Mouse (Mus musculus) forebrain, embryonic 10.5 days (tissue): ENCODE data around the gene Nucb1. TPM values are rescaled to one million over a fixed set of nuclear protein-coding genes. Genes with fewer than 3 reads are reported as not detected.
"Not testable (repeated sequence)": the region's sequence is repeated elsewhere in the genome, so short reads cannot be mapped to it uniquely, and the experiment has no call there.

Source experiments
- DNase-seq: peaks from one replicate; pipeline ENCODE4 v3.0.0-alpha.2; 2017; ENCODE audit warnings: low spot score; ENCODE audit errors: extremely low spot score
- H3K27ac ChIP-seq: fragments of 300-500 bp; sonication (generic); 2 replicates; pipeline ENCODE4 v1.5.1; 2016; ENCODE audit warnings: mild to moderate bottlenecking
- H3K27me3 ChIP-seq: fragments of 300-500 bp; sonication (generic); 2 replicates; pipeline ENCODE4 v1.6.1; 2016; ENCODE audit warnings: mild to moderate bottlenecking; ENCODE audit not compliant: poor library complexity, severe bottlenecking
- H3K36me3 ChIP-seq: fragments of 300-500 bp; sonication (generic); replicated peaks from 2 replicates; pipeline ENCODE4 v1.6.1; 2016; ENCODE audit warnings: mild to moderate bottlenecking, moderate library complexity
- H3K4me1 ChIP-seq: fragments of 300-500 bp; sonication (generic); 2 replicates; pipeline ENCODE4 v1.6.1; 2016
- H3K4me3 ChIP-seq: fragments of 300-500 bp; sonication (generic); 2 replicates; pipeline ENCODE4 v1.5.1; 2016; ENCODE audit warnings: mild to moderate bottlenecking, moderate library complexity
- H3K9me3 ChIP-seq: fragments of 300-500 bp; sonication (generic); 2 replicates; pipeline ENCODE4 v1.6.1; 2016; ENCODE audit warnings: mild to moderate bottlenecking, moderate library complexity
- WGBS: fragments of 180-500 bp; shearing (Covaris S2); methylation state at CpG from one replicate; pipeline ENCODE4 v1.1.7; 2016; 5-methylcytosine and 5-hydroxymethylcytosine counted together
- polyA plus RNA-seq: library from polyadenylated mRNA; unstranded; fragments of >200 nt; fragmentation: Nextera tagmentation; extraction: Ambion mirVana; gene quantifications from 2 replicates; pipeline ENCODE4 v1.2.1, GENCODE M21; 2016

Nucb1 gene
- polyA plus RNA-seq, 1 experiment from 2014 or later = 99.3 TPM

- Histone ChIP-seq H3K4me3 (peak overlapping the region; percentile 63), H3K36me3 (peaks cover 20% of the 10 kb centered on the region), H3K4me1 (peaks cover 47% of the 10 kb centered on the region), H3K9me3 (no peaks in the 10 kb centered on the region), H3K27ac (peak overlapping the region; percentile 91), H3K27me3 (no peaks in the 10 kb centered on the region)
- no peak for DNase-seq
- WGBS = 61% methylated on average over 16 of the region's 16 CpGs
Measured at GRCm38 (mm10) chr7:45522194-45522752, 12.1 kb upstream of the Nucb1 start.

DNA sequence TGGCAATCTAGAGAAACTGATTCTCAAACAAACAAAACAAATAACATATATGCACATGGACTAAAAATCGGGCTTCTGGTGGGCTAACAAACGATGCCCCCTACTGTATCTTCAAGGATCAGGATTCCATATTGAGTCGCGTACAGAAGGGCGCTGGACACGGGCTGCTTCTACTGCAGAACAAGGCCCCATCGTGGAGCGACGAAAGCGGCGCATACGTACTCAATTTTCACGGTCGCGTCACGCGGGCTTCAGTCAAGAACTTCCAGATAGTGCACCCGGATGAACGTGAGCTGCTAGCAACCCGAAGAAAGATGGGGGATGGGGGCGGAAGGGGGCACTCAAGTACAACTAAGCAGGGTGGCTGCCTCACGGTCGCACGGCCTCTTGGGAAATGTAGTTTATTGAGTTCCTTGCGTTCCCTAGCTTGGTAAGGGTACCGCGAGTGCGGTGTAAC is 11.6 kb upstream of the Nucb1 start:
- DNase-seq = peak; percentile 85
- H3K4me1 ChIP-seq = peaks cover 47% of the 10 kb centered on the region
- WGBS = under 1% methylated on average over 28 of the region's 28 CpGs
- peak overlapping the region; percentile 63 for H3K4me3 ChIP-seq
- no peaks in the 10 kb centered on the region for H3K27me3 ChIP-seq
- H3K27ac ChIP-seq = peak overlapping the region; percentile 91
- peaks cover 20% of the 10 kb centered on the region for H3K36me3 ChIP-seq
- H3K9me3 ChIP-seq = no peaks in the 10 kb centered on the region

DNA sequence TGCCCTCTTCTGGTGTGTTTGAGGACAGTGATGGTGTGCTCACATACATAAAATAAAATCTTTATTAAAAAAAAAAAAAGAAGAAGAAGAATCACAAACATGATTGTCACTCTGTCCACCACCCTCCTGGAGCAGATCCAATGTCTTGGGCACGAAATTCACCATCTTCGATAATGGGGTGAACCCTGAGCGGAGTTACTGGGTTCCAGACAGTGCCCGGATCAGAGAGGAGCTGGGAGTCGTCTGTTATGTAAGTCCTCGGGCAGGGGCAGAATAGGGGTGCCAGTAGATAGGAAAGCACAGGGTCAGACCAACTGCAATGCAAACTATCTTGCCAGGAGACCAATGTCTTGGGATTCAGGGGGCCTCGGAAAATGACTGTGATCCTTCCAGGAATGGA is 10.4 kb upstream of the Nucb1 start:
- Histone ChIP-seq H3K27me3 (no peaks in the 10 kb centered on the region), H3K27ac (no peak overlapping the region), H3K36me3 (peaks cover 20% of the 10 kb centered on the region), H3K9me3 (no peaks in the 10 kb centered on the region), H3K4me1 (peaks cover 49% of the 10 kb centered on the region), H3K4me3 (no peak overlapping the region)
- WGBS = 96% methylated on average over 7 of the region's 7 CpGs
- no peak for DNase-seq

DNA sequence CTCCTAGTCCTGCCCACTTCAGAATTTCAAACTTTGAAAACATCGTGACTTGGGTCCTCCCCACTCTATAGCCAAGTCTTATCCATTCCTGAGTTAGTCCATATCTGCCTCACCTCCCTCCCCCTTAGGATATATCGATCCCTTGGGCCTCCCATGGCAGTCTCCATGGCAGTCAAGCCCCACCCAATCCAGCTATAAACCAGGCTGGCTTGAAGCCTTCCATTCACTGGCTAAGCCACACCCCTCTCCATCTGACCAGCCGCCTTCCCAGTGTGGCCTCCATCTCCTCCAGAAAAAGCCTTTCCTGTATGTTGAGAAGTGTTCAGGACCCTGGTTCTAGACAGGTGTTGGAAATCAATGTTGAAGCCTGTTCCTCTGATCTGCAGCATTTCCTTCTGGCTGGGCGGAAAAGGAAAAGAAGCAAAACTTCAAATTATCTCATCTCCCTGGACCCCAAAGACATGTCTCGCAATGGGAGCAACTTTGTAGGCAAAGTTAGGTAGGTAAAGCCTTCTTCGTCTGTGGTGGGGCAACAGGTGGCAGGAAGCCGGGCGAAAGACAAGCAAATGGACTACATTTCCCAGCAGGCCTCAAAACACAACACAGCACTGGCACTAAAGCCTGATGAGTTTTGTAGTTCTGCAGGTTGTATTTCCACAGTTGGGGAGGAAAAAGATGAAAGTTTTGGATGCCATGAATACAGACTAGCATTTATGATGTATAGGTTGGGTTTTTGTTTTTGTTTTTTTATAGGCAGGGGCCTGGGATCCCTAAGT is 9.3 kb upstream of the Nucb1 start:
- DNase-seq = no peak
- 80% methylated on average over 8 of the region's 8 CpGs for WGBS
- Histone ChIP-seq H3K27me3 (no peaks in the 10 kb centered on the region), H3K4me3 (no peak overlapping the region), H3K9me3 (no peaks in the 10 kb centered on the region), H3K36me3 (peaks cover 16% of the 10 kb centered on the region), H3K4me1 (peaks cover 45% of the 10 kb centered on the region), H3K27ac (no peak overlapping the region)

DNA sequence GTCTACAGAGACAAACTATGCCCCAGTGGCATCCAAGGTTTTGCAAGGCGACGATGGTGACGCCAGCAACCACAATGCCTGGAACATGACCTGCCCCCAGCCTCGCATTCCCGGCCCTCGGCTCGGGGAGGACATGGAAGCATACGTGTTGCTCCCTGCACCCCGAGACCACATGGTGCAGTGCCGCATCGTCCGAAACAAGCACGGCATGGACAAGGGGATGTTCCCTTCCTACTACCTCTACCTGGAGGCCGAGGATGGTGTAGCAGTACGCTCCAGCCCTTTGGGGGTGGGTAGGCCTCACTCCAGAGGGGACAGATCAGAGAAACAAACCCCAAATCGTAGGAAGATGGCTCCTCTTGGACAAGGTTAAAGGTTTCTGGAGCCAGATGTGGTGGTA is 8.4 kb upstream of the Nucb1 start:
- no peak overlapping the region for H3K27ac ChIP-seq
- H3K9me3 ChIP-seq = no peaks in the 10 kb centered on the region
- 94% methylated on average over 16 of the region's 16 CpGs for WGBS
- peaks cover 39% of the 10 kb centered on the region for H3K4me1 ChIP-seq
- no peak for DNase-seq
- H3K4me3 ChIP-seq = no peak overlapping the region
- H3K36me3 ChIP-seq = peaks cover 9% of the 10 kb centered on the region
- no peaks in the 10 kb centered on the region for H3K27me3 ChIP-seq

GRCm38 (mm10) chr7:45516846-45517245 is 6.6 kb upstream of the Nucb1 start:
- H3K4me3 ChIP-seq, H3K27ac ChIP-seq, H3K9me3 ChIP-seq, H3K36me3 ChIP-seq, H3K27me3 ChIP-seq, DNase-seq: not testable (repeated sequence)
- WGBS = 67% methylated on average over 5 of the region's 5 CpGs
- H3K4me1 ChIP-seq = peaks cover 23% of the 10 kb centered on the region

- H3K27ac ChIP-seq = peak overlapping the region; percentile 65; the same call in 1 of the 2 replicates
- H3K27me3 ChIP-seq = no peaks in the 10 kb centered on the region
- 24% methylated on average over 16 of the region's 16 CpGs for WGBS
- H3K4me3 ChIP-seq = peak overlapping the region; percentile 16
- peaks cover 17% of the 10 kb centered on the region for H3K4me1 ChIP-seq
- no peaks in the 10 kb centered on the region for H3K9me3 ChIP-seq
- no peak for DNase-seq
- no peaks in the 10 kb centered on the region for H3K36me3 ChIP-seq
Measured at GRCm38 (mm10) chr7:45515436-45515835, 5.2 kb upstream of the Nucb1 start.

- no peak overlapping the region for H3K27ac ChIP-seq
Measured at GRCm38 (mm10) chr7:45514411-45514810, 4.2 kb upstream of the Nucb1 start.

DNA sequence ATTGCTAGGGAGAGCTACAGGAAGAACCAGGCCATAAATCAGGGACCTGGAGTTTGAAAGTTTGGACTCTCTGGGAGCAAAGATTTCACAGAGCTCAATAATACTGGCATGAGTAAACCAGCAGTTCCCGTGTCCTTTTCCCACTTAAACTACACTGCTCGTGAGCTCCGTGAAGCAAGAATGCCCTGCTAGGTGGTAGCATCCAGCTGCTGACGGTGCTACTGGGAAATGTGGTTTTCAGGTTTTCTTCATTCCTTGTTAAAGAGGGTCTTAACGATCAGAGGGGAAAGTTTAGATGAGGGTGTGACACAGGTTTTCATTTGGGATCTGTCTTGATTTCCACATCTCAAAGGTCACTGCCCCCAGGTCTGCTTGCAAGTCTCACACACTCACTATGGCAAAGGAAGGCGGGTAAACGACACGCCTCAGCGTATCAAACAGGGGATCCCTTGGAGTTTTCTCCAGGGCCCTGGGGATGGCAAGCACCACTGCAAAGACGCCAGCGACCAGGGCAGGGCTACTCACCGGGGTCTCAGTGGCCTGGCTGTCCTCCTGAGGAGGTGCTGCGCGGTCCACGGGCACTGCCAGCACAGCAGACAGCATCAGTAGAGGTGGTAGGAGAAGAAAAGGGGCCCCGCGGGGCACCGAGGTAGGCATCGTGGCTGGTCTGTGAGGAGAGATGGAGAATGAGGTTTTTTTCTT is 874 bp downstream of the Nucb1 start:
- H3K27ac ChIP-seq = peak overlapping the region; percentile 93

More at GRCm38 (mm10) chr7:45514411-45514810, 4.2 kb upstream of the Nucb1 start:
- DNase-seq = no peak
- 86% methylated on average over 7 of the region's 7 CpGs for WGBS
- Histone ChIP-seq H3K27me3 (no peaks in the 10 kb centered on the region), H3K9me3 (no peaks in the 10 kb centered on the region), H3K36me3 (no peaks in the 10 kb centered on the region), H3K4me3 (no peak overlapping the region), H3K4me1 (peaks cover 22% of the 10 kb centered on the region)

DNA sequence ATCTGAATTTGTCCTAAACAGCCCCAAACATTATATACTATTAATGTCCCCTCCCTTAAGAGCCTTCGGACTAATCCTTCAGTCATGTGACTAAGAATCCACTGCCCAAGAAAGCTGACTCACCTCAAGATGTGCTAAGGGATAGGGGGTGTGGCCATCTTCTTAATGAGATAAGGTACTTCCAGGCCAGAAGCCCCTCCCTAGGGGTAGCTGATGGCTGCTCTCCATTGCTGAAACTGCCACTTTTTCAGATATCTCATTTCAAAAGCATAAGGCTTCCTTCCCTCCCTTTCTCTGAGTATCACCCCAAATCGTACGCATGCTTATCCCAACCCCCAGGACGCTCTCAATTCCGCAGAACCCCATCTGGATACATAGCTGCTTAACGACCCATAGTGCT is 1.6 kb downstream of the Nucb1 start:
- H3K27ac ChIP-seq = no peak overlapping the region
- DNase-seq = no peak
- WGBS = 93% methylated on average over 6 of the region's 6 CpGs
- peaks cover 19% of the 10 kb centered on the region for H3K4me1 ChIP-seq
- H3K36me3 ChIP-seq = peaks cover 33% of the 10 kb centered on the region
- H3K4me3 ChIP-seq = peak overlapping the region; percentile 82; the same call in 1 of the 2 replicates
- no peaks in the 10 kb centered on the region for H3K9me3 ChIP-seq
- no peaks in the 10 kb centered on the region for H3K27me3 ChIP-seq

More for the DNA sequence above, 874 bp downstream of the Nucb1 start:
- Histone ChIP-seq H3K27me3 (no peaks in the 10 kb centered on the region), H3K36me3 (peaks cover 33% of the 10 kb centered on the region), H3K4me3 (peak overlapping the region; percentile 82), H3K4me1 (peaks cover 19% of the 10 kb centered on the region), H3K9me3 (no peaks in the 10 kb centered on the region)
- DNase-seq = no peak
- WGBS = 44% methylated on average over 19 of the region's 19 CpGs

GRCm38 (mm10) chr7:45507583-45507982 is 2.6 kb downstream of the Nucb1 start:
- peaks cover 40% of the 10 kb centered on the region for H3K36me3 ChIP-seq
- peaks cover 19% of the 10 kb centered on the region for H3K4me1 ChIP-seq
- no peak overlapping the region for H3K4me3 ChIP-seq
- no peaks in the 10 kb centered on the region for H3K9me3 ChIP-seq
- no peak overlapping the region for H3K27ac ChIP-seq
- no peaks in the 10 kb centered on the region for H3K27me3 ChIP-seq
- 88% methylated on average over 6 of the region's 6 CpGs for WGBS
- no peak for DNase-seq

- no peaks in the 10 kb centered on the region for H3K4me1 ChIP-seq
- DNase-seq = no peak
- H3K9me3 ChIP-seq = no peaks in the 10 kb centered on the region
- H3K36me3 ChIP-seq = peaks cover 96% of the 10 kb centered on the region
- H3K27ac ChIP-seq = no peak overlapping the region
- WGBS = 94% methylated on average over 6 of the region's 6 CpGs
- no peaks in the 10 kb centered on the region for H3K27me3 ChIP-seq
- no peak overlapping the region for H3K4me3 ChIP-seq
Measured at GRCm38 (mm10) chr7:45498427-45498826, 11.8 kb downstream of the Nucb1 start.

- Histone ChIP-seq H3K4me1 (peaks cover 18% of the 10 kb centered on the region), H3K36me3 (peaks cover 76% of the 10 kb centered on the region), H3K27ac (no peak overlapping the region), H3K9me3 (no peaks in the 10 kb centered on the region), H3K27me3 (peaks cover 4% of the 10 kb centered on the region; the same call in 1 of the 2 replicates), H3K4me3 (no peak overlapping the region)
- no peak for DNase-seq
- 83% methylated on average over 9 of the region's 9 CpGs for WGBS
Measured at GRCm38 (mm10) chr7:45494548-45494947, 15.7 kb downstream of the Nucb1 start.
